Mouse (Mus musculus): Measurements from ENCODE around the gene Col8a1.

- TF ChIP-seq EP300 (IDR thresholded peaks at IDR 0.05; ENCODE audit: low read depth) (no peak), CTCF (IDR thresholded peaks at IDR 0.05; ENCODE audit: low read depth) (no peak)
Measured at GRCm38 (mm10) chr16:57755241-57755640, 704 bp upstream of the Col8a1 start.
